Mouse (Mus musculus) small intestine, adult 2 months (tissue): ENCODE data around the gene Iqschfp.

Experiments
- CTCF ChIP-seq: fragments of 200-500 bp; IDR thresholded peaks from 2 replicates; pipeline ENCODE4 v1.5.1; 2012; ENCODE audit warnings: low read depth, mild to moderate bottlenecking, control low read depth, inconsistent platforms, low read length, moderate library complexity, mixed read lengths; ENCODE audit not compliant: insufficient replicate concordance, insufficient read length; ENCODE audit errors: extremely low read depth
- POLR2A ChIP-seq: fragments of 200-500 bp; IDR thresholded peaks from 2 replicates; pipeline ENCODE4 v1.6.1; 2012; ENCODE audit warnings: low read depth, mild to moderate bottlenecking, control low read depth, inconsistent platforms, low read length, moderate library complexity

DNA sequence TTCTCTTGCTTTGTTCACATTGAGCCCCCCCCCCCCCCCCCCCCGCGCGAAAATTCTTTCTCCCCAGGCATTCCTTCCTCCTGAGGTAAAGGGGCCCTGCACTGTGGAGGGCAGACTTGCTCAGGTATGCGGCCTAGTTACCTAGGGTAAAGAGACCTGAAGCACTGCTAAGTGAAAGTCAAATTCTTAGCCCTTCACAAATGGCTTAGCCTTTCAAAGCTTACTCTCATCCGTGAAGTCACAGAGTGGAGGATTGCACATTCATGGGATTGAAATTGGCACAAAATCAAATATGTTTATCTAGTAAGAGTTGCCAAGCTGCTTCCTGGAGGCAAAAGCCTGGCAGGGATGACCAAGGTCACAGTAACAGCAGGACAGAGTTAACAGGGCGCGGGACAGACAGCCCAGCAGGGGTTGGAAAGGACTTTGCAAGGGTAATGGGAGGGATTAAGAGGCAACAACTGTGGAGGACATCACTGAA lies 642.6 kb downstream of the Iqschfp start:
- no peak for TF ChIP-seq CTCF
- no peak for TF ChIP-seq POLR2A
